Mouse (Mus musculus) monocyte, adult 2 months (primary cell): ENCODE data around the gene 9930021J03Rik.

Source experiments
- DNase-seq, 2 experiments: peaks; one replicate each; pipeline ENCODE4 v3.0.0; 2022; ENCODE audit warnings: low spot score in 2 of 2, low read depth in 1 of 2

9930021J03Rik gene

DNA sequence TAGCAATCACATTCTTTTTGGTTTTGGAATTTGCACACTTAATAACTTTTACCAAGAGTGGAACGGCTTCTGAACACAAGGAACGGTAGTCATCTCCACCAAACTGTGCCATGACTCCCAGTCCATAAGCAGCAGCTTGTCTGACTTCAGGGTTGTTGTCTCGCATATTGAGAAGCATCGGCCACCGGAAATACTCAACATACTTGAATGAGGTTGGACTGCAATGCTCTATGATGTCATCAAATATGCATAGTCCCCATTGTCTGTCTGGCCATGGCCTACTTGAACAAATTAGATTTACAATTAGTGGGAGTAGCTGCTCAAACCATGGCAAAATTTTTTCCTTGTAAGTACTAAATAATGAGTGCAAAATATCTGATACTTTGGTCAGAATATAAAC lies 4.2 kb upstream of the 9930021J03Rik start:
- DNase-seq = no peak

DNA sequence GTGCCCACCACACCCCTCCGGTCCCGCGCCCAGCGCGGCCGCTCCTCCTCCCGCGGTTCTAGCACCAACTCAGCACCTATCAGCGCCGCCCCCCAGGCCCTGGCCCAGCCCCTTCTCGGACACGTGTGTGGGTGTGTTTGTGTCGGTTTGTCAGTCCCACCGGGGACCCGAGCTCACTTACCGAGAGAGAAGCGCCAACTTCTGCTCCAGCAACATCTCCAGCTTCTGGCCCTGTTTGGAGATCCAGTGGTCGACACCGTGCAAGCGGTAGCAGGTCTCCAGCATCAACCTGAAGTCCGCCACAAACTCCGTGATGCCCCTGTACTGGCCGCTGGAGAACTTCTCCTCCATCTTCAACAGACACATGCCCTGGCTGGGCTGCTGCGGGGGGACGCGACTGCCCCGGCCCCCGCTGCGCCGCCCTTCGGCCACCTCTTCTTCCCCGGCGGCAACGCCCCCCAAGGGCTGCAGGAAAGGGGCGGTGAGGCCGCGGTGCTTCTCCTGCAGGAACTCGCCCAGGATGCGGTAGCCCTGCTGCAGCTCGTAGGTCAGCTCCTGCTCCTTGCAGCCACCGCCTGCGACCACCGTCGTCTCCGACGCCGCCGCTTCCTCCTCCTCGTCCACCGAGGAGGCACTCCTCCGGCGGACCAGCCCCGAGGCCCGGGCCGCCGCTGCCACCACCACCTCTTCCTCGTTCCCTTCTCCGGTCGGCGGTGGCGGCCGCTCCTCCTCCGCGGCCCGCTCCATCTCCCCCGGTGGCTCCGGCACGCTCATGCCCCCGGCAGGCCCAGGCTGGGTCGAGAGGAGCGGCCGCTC lies 480 bp downstream of the 9930021J03Rik start:
- DNase-seq = peak in 1 of 2 experiments; percentile 45

GRCm38 (mm10) chr19:29803946-29804345 lies 1.8 kb downstream of the 9930021J03Rik start:
- DNase-seq = no peak

GRCm38 (mm10) chr19:29797371-29797770 lies 8.4 kb downstream of the 9930021J03Rik start:
- no peak for DNase-seq

DNA sequence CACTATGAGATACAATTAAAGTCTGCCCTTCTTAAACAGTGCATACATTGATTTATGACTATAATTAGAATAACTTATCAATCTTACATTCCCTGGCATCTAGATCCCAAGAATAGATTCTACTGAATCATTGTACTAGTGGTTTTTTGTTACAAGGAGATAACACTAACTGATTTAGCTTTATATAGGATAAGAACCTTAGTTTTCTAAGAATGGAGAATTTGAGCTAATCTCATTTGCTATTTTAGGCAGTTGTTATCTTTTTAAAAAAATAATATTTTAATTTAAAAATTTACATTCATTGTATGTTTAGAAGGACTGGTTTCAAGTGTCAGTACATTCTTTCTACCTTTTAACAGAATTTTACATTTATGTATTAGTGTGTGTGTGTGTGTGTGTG lies 17.8 kb downstream of the 9930021J03Rik start:
- no peak for DNase-seq

DNA sequence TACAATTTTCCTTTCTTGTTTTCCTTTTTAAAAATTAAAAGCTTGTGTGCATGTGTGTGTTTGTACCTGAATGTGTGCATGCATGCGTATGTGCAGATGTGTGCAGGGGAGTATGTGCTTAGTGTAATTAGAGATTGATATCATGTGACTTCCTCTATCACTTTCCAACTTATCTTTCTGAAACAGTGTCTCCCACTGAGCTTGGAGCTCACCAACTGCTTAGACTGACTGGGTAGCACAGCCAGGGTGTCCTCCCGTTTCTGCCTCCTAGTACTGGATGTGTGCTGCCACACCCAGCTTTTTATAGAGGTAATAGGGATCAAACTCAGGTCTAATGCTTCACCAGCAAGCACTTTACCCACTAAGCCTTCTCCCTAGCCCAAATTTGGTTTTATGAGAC lies 22.9 kb downstream of the 9930021J03Rik start:
- no peak for DNase-seq

DNA sequence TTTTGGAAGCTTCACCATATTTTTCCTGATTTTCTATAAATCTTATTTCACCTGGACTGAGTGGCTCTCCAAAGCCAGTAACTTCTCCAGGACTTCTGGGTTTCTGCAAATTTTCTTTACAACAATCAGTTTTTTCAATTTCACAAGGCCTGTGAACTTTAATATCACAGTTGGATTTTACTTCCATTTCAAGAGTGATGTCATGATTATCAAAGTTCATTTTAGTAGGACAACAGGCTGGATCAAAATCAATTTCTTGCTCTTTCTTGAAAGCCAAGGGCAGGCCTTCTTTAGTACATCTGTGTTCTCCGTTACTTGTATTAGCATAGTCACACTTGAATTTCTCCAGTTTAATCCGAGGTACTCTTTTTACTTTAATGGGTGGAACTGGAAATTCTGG lies 51.9 kb downstream of the 9930021J03Rik start:
- DNase-seq = no peak

GRCm38 (mm10) chr19:29750994-29751393 lies 54.8 kb downstream of the 9930021J03Rik start:
- no peak for DNase-seq

DNA sequence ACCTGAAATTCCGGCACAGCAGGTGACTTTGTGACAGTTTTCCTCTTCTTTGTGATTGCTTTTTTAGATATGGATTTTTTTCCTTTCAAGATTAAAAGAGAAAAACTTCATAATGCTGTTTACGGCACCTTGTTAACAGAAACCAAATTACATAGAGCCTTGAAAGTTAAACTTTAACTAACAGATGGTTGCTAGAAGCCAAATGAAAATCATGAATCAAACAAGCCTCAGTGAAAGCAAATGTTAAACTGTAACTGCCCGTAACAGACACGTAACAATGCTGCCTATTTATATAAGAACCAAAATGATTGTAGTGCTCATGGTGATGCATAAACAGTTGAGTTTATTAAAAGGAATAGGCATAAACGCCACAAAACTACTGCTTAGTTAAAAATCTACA lies 62.3 kb downstream of the 9930021J03Rik start:
- no peak for DNase-seq

GRCm38 (mm10) chr19:29740661-29741060 lies 65.1 kb downstream of the 9930021J03Rik start:
- DNase-seq = no peak

DNA sequence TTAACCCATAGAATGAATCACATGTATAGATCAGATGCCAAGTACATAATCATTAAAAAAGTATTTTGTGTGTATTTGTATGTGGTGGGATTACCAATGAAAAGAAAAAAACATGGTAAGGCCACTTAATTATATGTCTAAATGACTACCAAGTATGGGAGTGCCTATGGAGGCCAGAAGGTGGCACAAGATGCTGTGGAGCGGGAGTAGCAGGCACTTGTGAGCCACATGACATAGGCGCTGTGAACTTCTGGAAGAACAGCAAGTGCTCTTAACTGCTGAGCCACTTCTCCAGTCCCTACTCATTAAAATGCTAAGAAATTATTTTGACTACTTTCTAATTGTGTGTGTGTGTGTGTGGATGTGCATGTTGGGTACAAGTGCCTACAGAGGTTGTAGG lies 66.2 kb downstream of the 9930021J03Rik start:
- DNase-seq = no peak

GRCm38 (mm10) chr19:29735421-29735820 lies 70.4 kb downstream of the 9930021J03Rik start:
- DNase-seq = no peak

GRCm38 (mm10) chr19:29718476-29718875 lies 87.3 kb downstream of the 9930021J03Rik start:
- no peak for DNase-seq

DNA sequence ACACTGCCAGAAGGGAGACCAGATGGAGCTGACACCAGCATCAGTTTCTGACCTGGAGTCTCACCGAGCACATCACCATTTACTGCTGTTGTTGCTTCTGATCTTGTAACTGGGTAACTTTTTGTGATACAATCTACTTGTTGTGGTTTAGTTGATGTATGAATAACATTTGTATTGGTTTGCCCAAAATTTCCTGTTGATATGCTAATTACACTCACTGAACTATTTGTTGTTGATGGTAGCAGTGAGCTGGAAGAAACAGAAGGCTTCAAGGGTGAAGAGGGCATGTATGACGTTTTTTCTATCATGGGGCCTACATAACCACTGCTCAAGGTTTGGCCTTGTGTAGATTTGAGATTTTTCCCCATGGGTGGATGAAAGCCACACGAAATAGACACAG lies 87.9 kb downstream of the 9930021J03Rik start:
- no peak for DNase-seq

DNA sequence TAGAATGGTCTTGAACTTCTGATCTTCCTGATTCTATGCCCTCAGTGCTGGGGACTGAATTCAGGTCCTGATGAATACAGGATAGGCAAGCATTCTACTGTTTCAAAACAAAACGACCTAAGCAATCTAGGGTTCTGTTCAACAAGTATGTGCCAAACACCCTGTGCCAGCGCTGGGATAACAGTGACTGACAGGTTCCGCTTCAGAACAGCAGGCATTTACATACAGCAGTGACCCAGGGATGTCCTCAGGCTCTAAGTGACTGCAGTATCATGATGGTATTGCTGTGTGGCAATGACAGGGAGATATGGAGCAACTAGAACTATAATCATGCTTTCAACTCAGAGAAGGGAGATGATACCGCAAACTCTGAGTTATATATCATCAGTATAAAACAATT lies 92.3 kb downstream of the 9930021J03Rik start:
- DNase-seq = no peak

- no peak for DNase-seq
Measured at GRCm38 (mm10) chr19:29709461-29709860, 96.3 kb downstream of the 9930021J03Rik start.

- DNase-seq = no peak
Measured at GRCm38 (mm10) chr19:29708461-29708860, 97.3 kb downstream of the 9930021J03Rik start.

GRCm38 (mm10) chr19:29708003-29708402 lies 97.8 kb downstream of the 9930021J03Rik start:
- no peak for DNase-seq

GRCm38 (mm10) chr19:29707314-29707898 lies 98.4 kb downstream of the 9930021J03Rik start:
- no peak for DNase-seq

DNA sequence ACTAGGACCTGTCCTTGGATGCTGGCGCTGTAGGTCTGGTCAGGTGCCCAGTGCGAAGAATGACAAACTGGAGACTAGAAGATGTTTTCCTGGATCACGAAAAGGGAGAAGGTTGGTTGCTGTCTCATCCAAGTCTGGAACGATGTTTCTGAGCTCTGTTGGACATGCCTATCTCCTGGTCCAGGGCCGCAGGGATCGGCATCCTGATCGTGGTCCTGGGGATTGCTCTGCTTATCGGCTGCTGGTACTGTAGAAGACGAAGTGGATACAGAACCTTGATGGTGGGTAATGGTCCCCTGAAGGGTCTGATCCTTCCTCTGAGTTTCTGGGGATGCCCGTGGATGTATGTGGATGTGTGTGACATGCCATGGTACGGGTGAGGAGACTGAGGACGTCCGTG lies 101.4 kb downstream of the 9930021J03Rik start:
- no peak for DNase-seq

DNA sequence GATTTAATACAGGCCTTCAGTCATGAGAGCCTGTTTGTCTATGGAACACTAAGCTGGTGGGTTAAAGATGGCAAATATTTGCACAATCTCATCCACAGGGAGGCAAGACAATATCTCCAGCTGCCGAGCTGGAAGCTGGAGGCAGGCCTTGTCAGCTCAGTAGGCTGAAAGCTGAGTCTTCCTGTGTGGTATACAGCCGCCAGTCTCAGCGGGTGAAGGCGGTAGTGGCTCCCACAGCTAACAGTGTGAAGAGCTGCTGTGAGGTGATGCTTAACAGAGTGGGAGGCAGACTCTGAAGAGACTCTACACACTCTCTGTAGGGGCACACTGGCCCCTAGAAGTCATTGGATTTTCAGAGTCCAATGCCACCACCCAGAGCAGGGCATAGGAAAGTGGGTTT lies 104.1 kb downstream of the 9930021J03Rik start:
- no peak for DNase-seq

- DNase-seq = no peak
Measured at GRCm38 (mm10) chr19:29697245-29697874, 108.4 kb downstream of the 9930021J03Rik start, which contains the start of gene Mlana. Gene Mlana, plus strand, starts transcription at chr19:29697824.
